Mouse (Mus musculus): ENCODE data around the gene Tyrp1. TPM values are rescaled to one million over a fixed set of nuclear protein-coding genes. Genes with fewer than 3 reads are reported as not detected.

Tyrp1 gene
- polyA plus RNA-seq, 1 experiment from 2014 or later: 0.24 TPM

Other genes with a start within 250 kb of the Tyrp1 start
- gene Lurap1l, start 76.5 kb downstream of the Tyrp1 start, polyA plus RNA-seq (2015; fragmentation: Nextera tagmentation; extraction: Ambion mirVana): 8.2 and 10.3 TPM in 2 replicates